Mouse (Mus musculus) neural tube, embryonic 13.5 days (tissue): ENCODE results near the gene Krtap13-1. TPM values are rescaled to one million over a fixed set of nuclear protein-coding genes. Genes with fewer than 3 reads are reported as not detected.
"Not testable (repeated sequence)": the region's sequence is repeated elsewhere in the genome, so short reads cannot be mapped to it uniquely, and the experiment has no call there.

Experiments used
- ATAC-seq: fragments of 200-750 bp; cut with Nextera tagmentation; 2 replicates; pipeline ENCODE4 v1.8.0; 2017; ENCODE audit warnings: low read depth, mild to moderate bottlenecking, moderate TSS enrichment, moderate library complexity
- H3K27ac ChIP-seq: fragments of 300-500 bp; sonication (generic); replicated peaks from 2 replicates; pipeline ENCODE4 v1.5.1; 2015; ENCODE audit warnings: moderate library complexity, mild to moderate bottlenecking, inconsistent platforms
- H3K27me3 ChIP-seq: fragments of 300-500 bp; sonication (generic); 2 replicates; pipeline ENCODE4 v1.6.1; 2015; ENCODE audit warnings: mild to moderate bottlenecking, inconsistent platforms
- H3K36me3 ChIP-seq: fragments of 300-500 bp; sonication (generic); 2 replicates; pipeline ENCODE4 v1.6.1; 2015; ENCODE audit warnings: mild to moderate bottlenecking, inconsistent platforms
- H3K4me1 ChIP-seq: fragments of 300-500 bp; sonication (generic); replicated peaks from 2 replicates; pipeline ENCODE4 v1.6.1; 2015; ENCODE audit warnings: inconsistent platforms
- H3K4me2 ChIP-seq: fragments of 300-500 bp; sonication (generic); 2 replicates; pipeline ENCODE4 v1.6.1; 2015; ENCODE audit warnings: inconsistent platforms, mild to moderate bottlenecking, moderate library complexity
- H3K4me3 ChIP-seq: fragments of 300-500 bp; sonication (generic); 2 replicates; pipeline ENCODE4 v1.5.1; 2015; ENCODE audit warnings: mild to moderate bottlenecking, inconsistent platforms
- H3K9ac ChIP-seq: fragments of 300-500 bp; sonication (generic); 2 replicates; pipeline ENCODE4 v1.6.1; 2015; ENCODE audit warnings: moderate library complexity, mild to moderate bottlenecking, inconsistent platforms
- H3K9me3 ChIP-seq: fragments of 300-500 bp; sonication (generic); 2 replicates; pipeline ENCODE4 v1.6.1; 2016; ENCODE audit warnings: inconsistent platforms
- WGBS: fragments of 180-500 bp; shearing (Covaris S2); methylation state at CpG from one replicate; pipeline ENCODE4 v1.1.7; 2015; 5-methylcytosine and 5-hydroxymethylcytosine counted together
- polyA plus RNA-seq: library from polyadenylated mRNA; unstranded; fragments of >200 nt; fragmentation: Nextera tagmentation; extraction: Ambion mirVana; gene quantifications from 2 replicates; pipeline ENCODE4 v1.2.1, GENCODE M21; 2015

Gene Krtap13-1
- polyA plus RNA-seq, 1 experiment from 2014 or later, result not detected

- no peak overlapping the region for H3K27ac ChIP-seq
- no peak for ATAC-seq
- H3K9me3 ChIP-seq, result no peaks in the 10 kb centered on the region
- no peak overlapping the region for H3K9ac ChIP-seq
- no peak overlapping the region for H3K4me3 ChIP-seq
- no peak overlapping the region for H3K4me2 ChIP-seq
- H3K36me3 ChIP-seq, result no peaks in the 10 kb centered on the region
- no peaks in the 10 kb centered on the region for H3K27me3 ChIP-seq
- 64% methylated on average over 4 of the region's 4 CpGs for WGBS
- no peaks in the 10 kb centered on the region for H3K4me1 ChIP-seq
Measured at GRCm38 (mm10) chr16:88747943-88748342, 19.3 kb downstream of the Krtap13-1 start.

GRCm38 (mm10) chr16:88751535-88751934, 22.9 kb downstream of the Krtap13-1 start, which contains the start of gene Krtap13:
Krtap13 (minus strand) TSS chr16:88751635.
- H3K9ac ChIP-seq, H3K4me3 ChIP-seq, H3K36me3 ChIP-seq, H3K27me3 ChIP-seq, H3K9me3 ChIP-seq, H3K4me1 ChIP-seq, ATAC-seq, H3K27ac ChIP-seq, H3K4me2 ChIP-seq: not testable (repeated sequence)
- 95% methylated on average over 3 of the region's 3 CpGs for WGBS

- ATAC-seq, H3K36me3 ChIP-seq, H3K4me1 ChIP-seq, H3K4me2 ChIP-seq, H3K27ac ChIP-seq, H3K4me3 ChIP-seq, H3K27me3 ChIP-seq, H3K9ac ChIP-seq, H3K9me3 ChIP-seq: not testable (repeated sequence)
- 87% methylated on average over 3 of the region's 3 CpGs for WGBS
Measured at GRCm38 (mm10) chr16:88758547-88758946, 29.9 kb downstream of the Krtap13-1 start, which contains the start of gene 2310034C09Rik. 2310034C09Rik (plus strand) TSS chr16:88758847.

- Histone ChIP-seq H3K4me2 (no peak within 1 kb of the TSS), H3K9ac (no peak within 1 kb of the TSS), H3K27me3 (no peaks in the 10 kb centered on the region), H3K4me1 (no peaks in the 10 kb centered on the region), H3K9me3 (no peaks in the 10 kb centered on the region), H3K27ac (no peak within 1 kb of the TSS), H3K4me3 (no peak within 1 kb of the TSS), H3K36me3 (no peaks in the 10 kb centered on the region)
- WGBS, result 86% methylated on average over 2 of the region's 2 CpGs
- ATAC-seq, result no peak
Measured at GRCm38 (mm10) chr16:88774106-88774505, 45.4 kb downstream of the Krtap13-1 start, which contains the start of gene 2310057N15Rik. 2310057N15Rik (minus strand) TSS chr16:88774206.

- H3K4me3 ChIP-seq, result no peak within 1 kb of the TSS
- no peak within 1 kb of the TSS for H3K9ac ChIP-seq
- no peak for ATAC-seq
- no peak within 1 kb of the TSS for H3K4me2 ChIP-seq
- no peaks in the 10 kb centered on the region for H3K9me3 ChIP-seq
- no peaks in the 10 kb centered on the region for H3K27me3 ChIP-seq
- H3K27ac ChIP-seq, result no peak within 1 kb of the TSS
- 88% methylated on average over 5 of the region's 6 CpGs for WGBS
- no peaks in the 10 kb centered on the region for H3K36me3 ChIP-seq
- H3K4me1 ChIP-seq, result no peaks in the 10 kb centered on the region
Measured at GRCm38 (mm10) chr16:88777596-88777995, 48.9 kb downstream of the Krtap13-1 start, which contains the start of gene Gm5965. Gm5965 (plus strand) TSS chr16:88777896.

Other genes with a start within 250 kb of the Krtap13-1 start
- not detected in 2 replicates for gene Cldn17, start 221.9 kb upstream of the Krtap13-1 start, polyA plus RNA-seq
- 0.44 TPM in 1 of 2 replicates, not detected in the other for gene Cldn8, start 165.7 kb upstream of the Krtap13-1 start, polyA plus RNA-seq
- not detected in 2 replicates for gene Krtap24-1, start 116.6 kb upstream of the Krtap13-1 start, polyA plus RNA-seq
- not detected in 2 replicates for gene 2310079G19Rik, start 101.2 kb upstream of the Krtap13-1 start, polyA plus RNA-seq
- not detected in 2 replicates for gene Krtap26-1, start 81.1 kb upstream of the Krtap13-1 start, polyA plus RNA-seq
- gene Krtap27-1, start 57.2 kb upstream of the Krtap13-1 start, polyA plus RNA-seq, result not detected in 2 replicates
- gene 2310061N02Rik, start 20.9 kb upstream of the Krtap13-1 start, polyA plus RNA-seq, result not detected in 2 replicates
- not detected in 2 replicates for gene Krtap13, start 22.8 kb downstream of the Krtap13-1 start, polyA plus RNA-seq
- gene 2310034C09Rik, start 30.0 kb downstream of the Krtap13-1 start, polyA plus RNA-seq, result not detected in 2 replicates
- gene 2310057N15Rik, start 45.3 kb downstream of the Krtap13-1 start, polyA plus RNA-seq, result not detected in 2 replicates
- gene Gm5965, start 49.0 kb downstream of the Krtap13-1 start, polyA plus RNA-seq, result not detected in 2 replicates
- gene Gm20741, start 83.4 kb downstream of the Krtap13-1 start, polyA plus RNA-seq, result not detected in 2 replicates
- gene Krtap15, start 91.4 kb downstream of the Krtap13-1 start, polyA plus RNA-seq, result not detected in 2 replicates
- not detected in 2 replicates for gene Krtap14, start 97.3 kb downstream of the Krtap13-1 start, polyA plus RNA-seq
- not detected in 2 replicates for gene Krtap19-1, start 140.5 kb downstream of the Krtap13-1 start, polyA plus RNA-seq
- gene Krtap19-2, start 145.4 kb downstream of the Krtap13-1 start, polyA plus RNA-seq, result not detected in 2 replicates
- not detected in 2 replicates for gene Krtap19-3, start 149.2 kb downstream of the Krtap13-1 start, polyA plus RNA-seq
- not detected in 2 replicates for gene Krtap19-4, start 156.2 kb downstream of the Krtap13-1 start, polyA plus RNA-seq
- gene Krtap19-5, start 167.6 kb downstream of the Krtap13-1 start, polyA plus RNA-seq, result not detected in 2 replicates
- not detected in 2 replicates for gene Krtap19-9b, start 203.4 kb downstream of the Krtap13-1 start, polyA plus RNA-seq
- not detected in 2 replicates for gene Krtap16-3, start 234.0 kb downstream of the Krtap13-1 start, polyA plus RNA-seq